Mouse (Mus musculus): Measurements from ENCODE around the gene Pan2. TPM values are rescaled to one million over a fixed set of nuclear protein-coding genes. Genes with fewer than 3 reads are reported as not detected.
"Not testable (repeated sequence)": the region's sequence is repeated elsewhere in the genome, so short reads cannot be mapped to it uniquely, and the experiment has no call there.

The Pan2 gene
- polyA plus RNA-seq, 1 experiment = 0.31 TPM

DNA sequence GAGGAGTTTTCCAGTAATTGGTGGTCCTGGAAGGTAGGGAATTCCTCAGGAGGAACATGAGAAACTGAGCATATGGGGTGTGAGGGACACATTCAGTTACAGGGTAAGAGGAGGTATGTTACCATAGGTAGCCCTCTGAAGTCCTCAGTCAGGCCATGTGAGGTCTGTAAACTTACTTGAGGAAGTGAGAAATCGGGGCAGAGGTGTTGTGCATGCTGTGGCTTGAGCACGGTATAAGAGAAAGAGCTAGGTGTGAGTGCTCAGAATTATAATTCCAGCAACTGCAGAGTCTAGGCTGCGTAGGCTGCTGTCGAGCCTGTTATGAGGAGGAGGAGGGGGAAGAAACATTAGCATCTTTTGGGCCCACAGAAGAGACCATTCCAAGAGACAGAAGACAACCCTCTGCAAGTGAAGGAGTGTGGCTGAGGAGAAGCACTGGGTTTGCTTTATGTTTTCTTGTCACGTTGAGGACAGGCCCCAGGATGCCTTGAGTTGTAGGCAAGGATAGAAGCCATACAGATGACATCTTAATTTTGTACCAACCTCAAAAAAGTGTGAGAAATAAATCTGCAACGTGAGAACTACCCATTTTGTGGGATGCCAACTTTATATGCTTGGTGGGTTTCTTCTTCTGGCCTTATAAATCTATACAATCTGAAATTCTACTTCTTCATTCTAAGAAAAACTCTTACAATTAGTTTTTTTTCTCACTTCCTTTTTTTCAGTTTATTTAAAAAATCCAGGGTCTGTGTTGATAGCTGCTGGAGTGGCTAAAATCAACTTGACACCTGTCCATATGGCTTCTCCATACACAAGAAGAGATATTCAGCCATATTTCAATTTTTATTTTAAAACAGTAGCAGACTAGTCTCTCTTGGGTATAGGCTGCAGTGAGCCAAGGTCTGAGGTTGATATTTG, 39.5 kb upstream of the Pan2 start:
- Histone ChIP-seq H3K27me3 (ENCODE audit: control insufficient read depth) (no peaks in the 10 kb centered on the region), H3K9me3 (ENCODE audit: control insufficient read depth, low read length) (no peaks in the 10 kb centered on the region), H3K4me1 (ENCODE audit: control insufficient read depth) (peaks cover under 1% of the 10 kb centered on the region; the same call in 1 of the 2 replicates), H3K36me3 (ENCODE audit: control insufficient read depth) (no peaks in the 10 kb centered on the region), H3K4me3 (replicated peaks) (no peak overlapping the region)
- TF ChIP-seq TAL1 (IDR thresholded peaks at IDR 0.05; ENCODE audit: low read length) (peak; percentile 3; the same call in 1 of the 3 replicates), GATA1 (IDR thresholded peaks at IDR 0.05; ENCODE audit: low read length) (no peak)

DNA sequence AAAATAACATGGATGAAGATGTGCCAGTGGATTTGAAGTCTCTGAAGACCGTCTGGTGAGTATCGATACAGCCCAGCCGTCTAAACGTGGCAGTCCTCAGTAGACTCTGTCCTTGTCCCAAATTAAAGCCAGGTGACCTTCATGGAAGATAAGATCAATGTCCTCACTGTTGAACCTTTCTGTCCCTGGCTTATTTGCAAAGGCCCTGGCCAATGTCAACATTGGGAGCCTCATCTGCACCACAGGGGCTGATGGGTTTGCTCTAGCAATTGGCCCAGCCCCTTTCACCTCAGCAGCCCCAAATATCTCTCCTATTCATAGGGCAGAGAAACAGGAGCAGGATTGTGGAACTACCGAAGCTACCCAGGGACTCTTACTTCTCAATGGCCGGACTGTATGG, 34.8 kb upstream of the Pan2 start, which contains the start of gene Apof:
TSS of gene Apof (plus strand) at position 301 of the 400 bp plus-strand sequence.
- TF ChIP-seq TAL1 (IDR thresholded peaks at IDR 0.05; ENCODE audit: low read length) (no peak), GATA1 (IDR thresholded peaks at IDR 0.05; ENCODE audit: low read length) (no peak)
- no peaks in the 10 kb centered on the region for H3K9me3 ChIP-seq (ENCODE audit: control insufficient read depth, low read length)
- H3K4me3 ChIP-seq (replicated peaks) = peak within 1 kb of the TSS; percentile 86
- H3K27me3 ChIP-seq (ENCODE audit: control insufficient read depth) = no peaks in the 10 kb centered on the region
- H3K36me3 ChIP-seq (ENCODE audit: control insufficient read depth) = peaks cover 2% of the 10 kb centered on the region; the same call in 1 of the 2 replicates
- peaks cover 29% of the 10 kb centered on the region for H3K4me1 ChIP-seq (ENCODE audit: control insufficient read depth)

DNA sequence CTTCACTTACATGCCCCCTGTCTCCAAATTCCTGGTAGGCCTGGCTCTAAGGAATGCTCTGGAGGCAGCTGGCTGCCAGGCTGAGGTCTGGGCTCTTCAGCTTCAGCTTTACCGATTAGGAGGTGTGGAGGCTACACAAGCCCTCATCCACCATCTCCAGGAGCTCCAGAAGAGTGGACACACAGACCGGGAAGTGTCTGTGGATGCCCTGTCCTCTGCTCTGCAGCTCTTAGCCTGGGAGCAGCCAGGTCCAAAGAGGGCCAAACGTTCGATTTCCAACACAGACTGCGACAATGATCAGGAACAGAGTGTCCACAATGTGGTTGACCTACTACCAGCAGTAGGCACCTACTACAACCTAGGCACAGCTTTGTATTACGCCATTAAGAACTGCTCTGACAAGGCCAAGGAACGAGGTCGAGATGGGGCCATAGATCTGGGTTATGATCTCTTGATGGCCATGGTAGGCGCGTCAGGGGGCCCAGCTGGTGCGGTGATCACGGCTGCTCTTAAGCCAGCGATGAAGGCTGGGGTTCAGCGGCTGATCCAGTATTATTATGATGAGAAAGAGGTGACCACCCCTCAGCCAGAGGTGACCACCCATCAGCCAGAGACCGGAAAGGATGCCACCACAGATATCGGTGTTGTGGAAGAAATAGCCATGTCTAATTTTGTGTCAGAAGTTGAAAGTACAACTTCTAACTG, 33.8 kb upstream of the Pan2 start:
- Histone ChIP-seq H3K36me3 (ENCODE audit: control insufficient read depth) (peaks cover 2% of the 10 kb centered on the region; the same call in 1 of the 2 replicates), H3K27me3 (ENCODE audit: control insufficient read depth) (no peaks in the 10 kb centered on the region), H3K4me3 (replicated peaks) (peak overlapping the region; percentile 86), H3K9me3 (ENCODE audit: control insufficient read depth, low read length) (no peaks in the 10 kb centered on the region), H3K4me1 (ENCODE audit: control insufficient read depth) (peaks cover 29% of the 10 kb centered on the region)
- TF ChIP-seq GATA1 (IDR thresholded peaks at IDR 0.05; ENCODE audit: low read length) = no peak
- no peak for TF ChIP-seq TAL1 (IDR thresholded peaks at IDR 0.05; ENCODE audit: low read length)

DNA sequence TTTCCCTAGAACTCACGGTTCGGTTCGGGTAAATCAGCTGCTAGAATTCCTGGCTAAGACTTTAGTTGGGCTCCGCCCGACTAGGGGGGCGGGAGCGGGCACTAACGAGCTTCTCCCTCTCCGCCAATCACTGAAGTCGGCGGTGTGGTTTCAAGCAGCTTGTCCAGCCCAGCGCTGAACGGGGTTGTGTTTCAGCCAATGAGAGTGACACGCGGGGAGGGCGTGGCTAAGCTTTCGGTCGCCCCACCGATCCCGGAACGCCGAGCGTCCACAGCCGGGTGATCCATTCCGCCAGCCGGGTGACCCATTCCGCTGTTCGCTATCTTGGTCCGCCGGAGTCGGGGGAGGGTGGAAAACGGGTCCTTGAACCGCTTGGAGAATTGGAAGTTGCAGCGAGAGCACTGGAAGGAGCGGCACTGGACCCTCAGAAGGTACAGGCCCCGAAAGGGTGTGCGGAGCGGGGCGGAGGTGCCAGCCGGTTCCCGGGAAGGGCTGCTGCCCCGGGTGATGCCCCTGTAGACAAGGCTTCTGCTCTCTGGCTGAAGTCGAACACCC, 32.8 kb upstream of the Pan2 start, which contains the start of gene Stat2:
TSS of gene Stat2 (plus strand) at position 273 of the 555 bp plus-strand sequence.
- Histone ChIP-seq H3K27me3 (ENCODE audit: control insufficient read depth) (no peaks in the 10 kb centered on the region), H3K9me3 (ENCODE audit: control insufficient read depth, low read length) (no peaks in the 10 kb centered on the region), H3K4me3 (replicated peaks) (peak within 1 kb of the TSS; percentile 86), H3K36me3 (ENCODE audit: control insufficient read depth) (peaks cover 4% of the 10 kb centered on the region; the same call in 1 of the 2 replicates), H3K4me1 (ENCODE audit: control insufficient read depth) (peaks cover 32% of the 10 kb centered on the region)
- TF ChIP-seq TAL1 (IDR thresholded peaks at IDR 0.05; ENCODE audit: low read length) = no peak
- TF ChIP-seq GATA1 (IDR thresholded peaks at IDR 0.05; ENCODE audit: low read length) = no peak

DNA sequence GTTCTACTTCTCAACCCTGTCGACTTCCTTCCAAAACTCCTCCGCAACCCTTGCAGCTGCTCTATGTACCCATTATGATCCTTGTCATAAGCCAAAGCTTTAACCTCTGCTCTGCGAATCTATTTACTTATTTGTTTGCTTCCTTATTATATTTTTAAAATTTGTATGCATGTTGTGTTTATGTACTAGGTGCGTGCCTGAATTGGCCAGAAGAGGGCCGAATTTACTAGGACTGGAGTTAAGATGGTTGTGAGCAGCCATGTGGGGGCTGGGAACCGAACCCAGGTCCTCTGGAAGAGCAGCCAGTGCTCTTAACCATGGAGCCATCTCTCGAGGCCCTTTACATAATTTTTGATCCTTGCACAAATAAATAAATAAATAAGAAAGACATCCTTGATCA, 32.3 kb upstream of the Pan2 start:
- peaks cover 4% of the 10 kb centered on the region; the same call in 1 of the 2 replicates for H3K36me3 ChIP-seq (ENCODE audit: control insufficient read depth)
- no peaks in the 10 kb centered on the region for H3K27me3 ChIP-seq (ENCODE audit: control insufficient read depth)
- peaks cover 32% of the 10 kb centered on the region for H3K4me1 ChIP-seq (ENCODE audit: control insufficient read depth)
- no peaks in the 10 kb centered on the region for H3K9me3 ChIP-seq (ENCODE audit: control insufficient read depth, low read length)
- peak overlapping the region; percentile 86 for H3K4me3 ChIP-seq (replicated peaks)
- no peak for TF ChIP-seq TAL1 (IDR thresholded peaks at IDR 0.05; ENCODE audit: low read length)
- TF ChIP-seq GATA1 (IDR thresholded peaks at IDR 0.05; ENCODE audit: low read length) = no peak

DNA sequence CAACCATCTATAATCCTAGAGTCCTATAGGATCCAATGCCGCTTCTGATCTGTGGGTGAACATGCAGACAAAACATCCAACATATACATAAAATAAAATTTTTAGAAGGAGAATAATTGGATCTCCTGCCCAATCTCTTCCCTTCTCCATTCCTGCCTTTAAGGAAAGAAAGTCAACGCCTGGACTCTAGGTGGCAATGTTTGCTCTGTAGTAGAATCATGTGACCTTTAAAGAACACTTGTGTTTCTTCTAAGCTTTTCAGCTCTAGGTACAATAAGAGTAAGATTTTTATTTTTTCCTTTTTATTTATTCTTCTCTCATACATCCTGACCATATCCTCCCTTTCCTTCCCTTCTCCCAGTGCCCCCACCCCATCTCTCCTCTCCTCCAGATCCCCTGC, 31.3 kb upstream of the Pan2 start:
- Histone ChIP-seq H3K9me3 (ENCODE audit: control insufficient read depth, low read length) (no peaks in the 10 kb centered on the region), H3K4me3 (replicated peaks) (no peak overlapping the region), H3K36me3 (ENCODE audit: control insufficient read depth) (peaks cover 10% of the 10 kb centered on the region), H3K27me3 (ENCODE audit: control insufficient read depth) (no peaks in the 10 kb centered on the region), H3K4me1 (ENCODE audit: control insufficient read depth) (peaks cover 32% of the 10 kb centered on the region)
- TF ChIP-seq TAL1 (IDR thresholded peaks at IDR 0.05; ENCODE audit: low read length) (no peak), GATA1 (IDR thresholded peaks at IDR 0.05; ENCODE audit: low read length) (no peak)

DNA sequence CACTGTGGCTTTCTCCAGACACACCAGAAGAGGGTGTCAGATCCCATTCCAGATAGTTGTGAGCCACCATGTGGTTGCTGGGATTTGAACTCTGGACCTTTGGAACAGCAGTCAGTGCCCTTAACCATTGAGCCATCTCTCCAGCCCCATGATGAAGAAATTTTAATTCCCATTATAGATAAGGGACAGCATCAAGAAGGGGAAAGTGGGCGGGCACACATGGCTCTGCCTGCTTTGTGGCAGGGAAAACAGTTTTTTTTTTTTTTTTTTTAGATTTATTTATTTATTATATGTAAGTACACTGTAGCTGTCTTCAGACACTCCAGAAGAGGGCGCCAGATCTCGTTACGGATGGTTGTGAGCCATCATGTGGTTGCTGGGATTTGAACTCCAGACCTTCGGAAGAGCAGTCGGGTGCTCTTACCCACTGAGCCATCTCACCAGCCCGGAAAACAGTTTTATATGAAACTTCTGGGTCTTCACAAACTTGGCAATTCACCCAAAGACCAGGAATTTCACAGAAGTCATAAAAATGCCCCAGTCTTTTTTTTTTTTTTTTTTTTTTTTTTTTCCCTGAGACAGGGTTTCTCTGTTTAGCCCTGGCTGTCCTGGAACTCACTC, 30.2 kb upstream of the Pan2 start:
- Histone ChIP-seq H3K4me1 (ENCODE audit: control insufficient read depth) (peaks cover 32% of the 10 kb centered on the region), H3K36me3 (ENCODE audit: control insufficient read depth) (peaks cover 16% of the 10 kb centered on the region)
- H3K9me3 ChIP-seq (ENCODE audit: control insufficient read depth, low read length); H3K27me3 ChIP-seq (ENCODE audit: control insufficient read depth); H3K4me3 ChIP-seq (replicated peaks): not testable (repeated sequence)

DNA sequence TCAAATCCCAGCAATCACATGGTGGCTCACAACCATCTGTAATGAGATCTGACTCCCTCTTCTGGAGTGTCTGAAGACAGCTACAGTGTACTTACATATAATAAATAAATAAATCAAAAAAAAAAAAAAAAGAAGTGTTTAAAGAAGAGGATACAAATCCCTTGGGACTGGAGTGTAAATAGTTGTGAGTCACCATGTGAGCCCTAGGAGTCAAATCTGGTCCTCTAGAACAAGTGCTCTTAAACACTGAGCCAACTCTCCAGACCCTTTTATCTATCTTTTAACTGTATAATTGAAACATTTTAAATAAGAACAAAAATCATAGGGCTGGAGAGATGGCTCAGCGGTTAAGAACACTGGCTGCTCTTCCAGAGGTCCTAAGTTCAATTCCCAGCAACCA, 27.8 kb upstream of the Pan2 start:
- not testable (repeated sequence) for H3K4me3 ChIP-seq (replicated peaks); H3K27me3 ChIP-seq (ENCODE audit: control insufficient read depth); H3K9me3 ChIP-seq (ENCODE audit: control insufficient read depth, low read length)
- peaks cover 17% of the 10 kb centered on the region for H3K4me1 ChIP-seq (ENCODE audit: control insufficient read depth)
- H3K36me3 ChIP-seq (ENCODE audit: control insufficient read depth) = peaks cover 33% of the 10 kb centered on the region

All from erythroblast, embryonic 14.5 days (primary cell).